Mouse (Mus musculus): ENCODE data around the gene Atp5h. TPM values are rescaled to one million over a fixed set of nuclear protein-coding genes. Genes with fewer than 3 reads are reported as not detected.

Gene Atp5h
- polyA plus RNA-seq, 1 experiment from 2014 or later: 895 TPM

GRCm38 (mm10) chr11:115435596-115436337 lies 16.0 kb upstream of the Atp5h start:
- 6% methylated on average over 31 of the region's 31 CpGs for WGBS
- peak overlapping the region; percentile 64 for H3K4me2 ChIP-seq (replicated peaks)
- H3K9ac ChIP-seq: peak overlapping the region; percentile 46
- peak; percentile 25; the same call in 1 of the 2 replicates for ATAC-seq (ENCODE audit: low FRiP score, low read depth)
- peak overlapping the region; percentile 21 for H3K4me3 ChIP-seq
- H3K36me3 ChIP-seq: peaks cover 21% of the 10 kb centered on the region
- peaks cover 5% of the 10 kb centered on the region; the same call in 1 of the 2 replicates for H3K9me3 ChIP-seq
- H3K4me1 ChIP-seq: peaks cover 13% of the 10 kb centered on the region
- no peaks in the 10 kb centered on the region for H3K27me3 ChIP-seq (replicated peaks)
- no peak overlapping the region for H3K27ac ChIP-seq

DNA sequence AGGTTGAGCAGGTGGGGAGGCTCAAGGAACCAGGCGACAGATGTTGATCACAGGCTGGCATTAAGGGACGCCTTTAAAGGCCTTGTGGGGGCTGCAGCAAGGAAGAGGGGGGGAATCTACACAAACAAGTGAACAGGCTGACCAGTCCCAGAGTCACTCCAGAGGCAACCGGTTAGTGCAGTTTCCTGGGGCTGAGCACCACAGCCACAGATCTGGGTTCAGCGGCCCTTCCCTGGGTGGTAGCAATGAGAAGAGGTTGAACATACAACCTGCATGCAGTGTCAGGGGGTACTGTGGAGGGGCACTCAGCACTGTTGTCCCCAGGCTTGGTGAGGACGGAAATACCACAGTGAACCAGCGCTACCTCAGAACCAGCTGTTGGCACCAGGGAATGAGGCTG lies 13.6 kb upstream of the Atp5h start:
- ATAC-seq (ENCODE audit: low FRiP score, low read depth): no peak
- Histone ChIP-seq H3K9ac (no peak overlapping the region), H3K4me1 (peaks cover 13% of the 10 kb centered on the region), H3K4me3 (no peak overlapping the region), H3K4me2 (replicated peaks) (no peak overlapping the region), H3K27ac (no peak overlapping the region), H3K27me3 (replicated peaks) (no peaks in the 10 kb centered on the region), H3K9me3 (no peaks in the 10 kb centered on the region), H3K36me3 (peaks cover 43% of the 10 kb centered on the region)
- WGBS: 85% methylated on average over 6 of the region's 6 CpGs

- H3K27ac ChIP-seq: no peak overlapping the region
- H3K27me3 ChIP-seq (replicated peaks): no peaks in the 10 kb centered on the region
- H3K36me3 ChIP-seq: peaks cover 44% of the 10 kb centered on the region
- no peak overlapping the region for H3K9ac ChIP-seq
- WGBS: 82% methylated on average over 4 of the region's 4 CpGs
- no peak for ATAC-seq (ENCODE audit: low FRiP score, low read depth)
- H3K4me1 ChIP-seq: peaks cover 13% of the 10 kb centered on the region
- no peak overlapping the region for H3K4me3 ChIP-seq
- H3K4me2 ChIP-seq (replicated peaks): no peak overlapping the region
- no peaks in the 10 kb centered on the region for H3K9me3 ChIP-seq
Observed at GRCm38 (mm10) chr11:115432814-115433213, 13.1 kb upstream of the Atp5h start.

DNA sequence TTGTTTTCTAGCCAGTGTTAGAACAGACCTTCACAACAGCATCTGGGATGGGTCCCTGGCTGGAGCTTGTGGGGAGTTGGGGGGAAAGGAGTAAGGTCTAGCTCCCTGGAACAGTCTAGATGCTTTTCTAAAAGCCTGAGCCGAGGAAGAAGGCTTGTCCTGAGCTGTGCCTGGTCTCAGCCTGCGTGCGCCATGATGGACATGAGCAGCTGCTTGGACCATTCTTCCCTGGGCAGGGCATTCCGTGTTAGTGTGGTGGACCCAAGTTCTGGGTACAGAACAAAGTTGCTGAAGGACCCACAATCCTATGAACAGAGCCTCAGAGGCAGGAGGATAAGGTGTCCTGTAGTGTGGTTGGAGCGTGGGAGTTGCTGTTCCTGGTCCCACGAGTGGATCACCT lies 10.8 kb upstream of the Atp5h start:
- H3K4me1 ChIP-seq: peaks cover 3% of the 10 kb centered on the region
- peaks cover 55% of the 10 kb centered on the region for H3K36me3 ChIP-seq
- H3K9me3 ChIP-seq: no peaks in the 10 kb centered on the region

DNA sequence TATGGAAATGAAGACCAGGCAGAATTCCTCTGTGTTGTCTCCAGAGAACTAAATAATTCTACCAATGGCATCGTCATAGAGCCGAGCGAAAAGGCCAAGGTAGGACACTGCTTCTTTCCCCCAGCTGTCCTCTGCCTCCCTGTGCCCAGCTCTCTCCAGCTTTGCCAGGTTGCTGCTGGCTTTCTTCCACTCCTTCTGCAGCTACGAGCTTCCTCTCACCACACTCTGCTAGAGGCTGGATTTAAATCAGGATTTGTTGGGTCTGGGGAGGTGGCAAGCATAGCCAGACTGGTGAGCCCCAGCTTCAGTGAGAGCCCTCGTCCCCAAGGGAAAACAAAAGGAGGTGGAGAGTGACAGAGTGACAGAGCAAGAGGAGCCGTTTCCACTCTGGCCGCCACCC lies 9.5 kb upstream of the Atp5h start:
- H3K36me3 ChIP-seq: peaks cover 66% of the 10 kb centered on the region

More for the DNA sequence above, 10.8 kb upstream of the Atp5h start:
- H3K4me3 ChIP-seq: no peak overlapping the region
- ATAC-seq (ENCODE audit: low FRiP score, low read depth): no peak
- no peak overlapping the region for H3K4me2 ChIP-seq (replicated peaks)
- H3K27me3 ChIP-seq (replicated peaks): no peaks in the 10 kb centered on the region
- no peak overlapping the region for H3K9ac ChIP-seq
- 94% methylated on average over 6 of the region's 6 CpGs for WGBS
- no peak overlapping the region for H3K27ac ChIP-seq

DNA sequence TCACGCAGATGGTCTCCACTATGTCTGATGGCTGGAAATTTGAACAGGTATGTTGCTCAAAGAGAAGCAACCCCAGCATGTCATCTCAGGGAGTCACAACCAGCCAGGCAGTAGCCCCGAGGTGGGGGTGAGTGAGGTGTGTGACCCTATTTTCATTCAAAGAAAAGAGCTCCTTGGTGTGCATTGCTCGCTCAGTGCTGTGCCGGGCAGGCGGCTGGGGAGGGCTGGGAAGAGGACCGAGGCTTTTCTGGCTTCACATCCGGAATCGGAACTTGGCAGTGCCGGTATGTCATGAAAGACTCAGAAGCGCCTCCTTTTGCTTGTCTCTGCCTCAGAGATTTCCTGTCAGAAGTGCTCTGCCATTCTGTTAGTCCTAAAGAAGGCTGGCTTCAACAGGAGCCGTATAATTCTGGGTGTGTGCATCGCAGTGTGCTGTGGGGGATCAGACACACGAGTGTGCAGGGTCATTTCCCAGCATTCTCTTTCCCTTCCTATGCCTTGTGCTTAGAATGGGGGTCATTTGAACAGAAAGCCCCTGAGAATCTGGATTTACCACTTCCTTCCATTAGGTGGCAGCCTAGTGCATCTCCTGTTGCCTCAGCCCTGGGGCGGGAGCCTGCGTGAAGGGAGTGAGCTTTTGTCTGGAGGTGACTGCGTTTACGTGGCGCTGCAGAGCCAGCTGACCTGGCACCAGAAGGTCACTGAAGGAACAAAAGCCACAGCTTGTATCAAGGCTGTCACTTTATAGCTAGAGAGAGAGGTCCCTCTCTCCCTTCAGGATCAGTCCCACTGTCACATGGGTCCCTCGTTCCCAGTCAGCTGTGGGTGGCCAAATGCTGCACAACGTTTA lies 7.9 kb upstream of the Atp5h start:
- peak; percentile 56; the same call in 1 of the 2 replicates for ATAC-seq (ENCODE audit: low FRiP score, low read depth)
- no peaks in the 10 kb centered on the region for H3K9me3 ChIP-seq
- WGBS: 35% methylated on average over 20 of the region's 20 CpGs
- H3K36me3 ChIP-seq: peaks cover 66% of the 10 kb centered on the region
- H3K4me2 ChIP-seq (replicated peaks): peak overlapping the region; percentile 32
- no peak overlapping the region for H3K4me3 ChIP-seq
- H3K27me3 ChIP-seq (replicated peaks): no peaks in the 10 kb centered on the region
- no peak overlapping the region for H3K9ac ChIP-seq
- no peaks in the 10 kb centered on the region; the same call in 1 of the 2 replicates for H3K4me1 ChIP-seq
- H3K27ac ChIP-seq: no peak overlapping the region; the same call in 1 of the 2 replicates

More for the DNA sequence above, 9.5 kb upstream of the Atp5h start:
- H3K27me3 ChIP-seq (replicated peaks): no peaks in the 10 kb centered on the region
- 92% methylated on average over 7 of the region's 7 CpGs for WGBS
- no peak overlapping the region for H3K27ac ChIP-seq
- no peak overlapping the region for H3K4me3 ChIP-seq
- H3K9me3 ChIP-seq: no peaks in the 10 kb centered on the region
- no peak for ATAC-seq (ENCODE audit: low FRiP score, low read depth)
- H3K4me1 ChIP-seq: no peaks in the 10 kb centered on the region; the same call in 1 of the 2 replicates
- no peak overlapping the region for H3K9ac ChIP-seq
- no peak overlapping the region for H3K4me2 ChIP-seq (replicated peaks)

GRCm38 (mm10) chr11:115425671-115426070 lies 5.9 kb upstream of the Atp5h start:
- peaks cover 54% of the 10 kb centered on the region for H3K36me3 ChIP-seq
- H3K4me3 ChIP-seq: no peak overlapping the region
- WGBS: 83% methylated on average over 6 of the region's 6 CpGs
- H3K4me1 ChIP-seq: peaks cover 10% of the 10 kb centered on the region
- H3K27ac ChIP-seq: no peak overlapping the region
- H3K9me3 ChIP-seq: no peaks in the 10 kb centered on the region
- no peak overlapping the region for H3K9ac ChIP-seq
- no peak overlapping the region for H3K4me2 ChIP-seq (replicated peaks)
- H3K27me3 ChIP-seq (replicated peaks): no peaks in the 10 kb centered on the region
- no peak for ATAC-seq (ENCODE audit: low FRiP score, low read depth)

- Histone ChIP-seq H3K27me3 (replicated peaks) (no peaks in the 10 kb centered on the region), H3K4me1 (peaks cover 13% of the 10 kb centered on the region), H3K9ac (no peak overlapping the region), H3K9me3 (no peaks in the 10 kb centered on the region), H3K36me3 (peaks cover 44% of the 10 kb centered on the region), H3K4me3 (no peak overlapping the region), H3K4me2 (replicated peaks) (no peak overlapping the region), H3K27ac (no peak overlapping the region)
- no peak for ATAC-seq (ENCODE audit: low FRiP score, low read depth)
- 81% methylated on average over 7 of the region's 7 CpGs for whole genome bisulfite sequencing
Observed at GRCm38 (mm10) chr11:115424666-115425065, 4.9 kb upstream of the Atp5h start.

DNA sequence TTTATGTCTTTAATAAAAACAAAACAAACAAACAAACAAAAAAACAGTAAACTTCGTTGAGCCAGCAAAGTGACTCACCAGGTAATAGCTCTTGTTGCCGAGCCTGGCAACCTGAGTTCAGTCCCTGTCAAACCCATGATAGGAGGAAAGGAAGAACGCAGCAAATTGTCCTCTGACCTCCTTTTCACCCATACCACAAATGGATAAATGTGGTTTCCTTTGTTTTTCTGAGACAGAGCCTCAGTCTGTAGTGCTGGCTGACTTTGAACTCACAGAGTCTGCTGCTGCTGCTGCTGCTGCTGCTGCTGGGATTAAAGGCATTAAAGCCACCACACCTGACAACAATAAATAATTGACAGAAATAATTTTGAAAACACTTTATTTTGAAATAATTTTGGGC lies 3.3 kb upstream of the Atp5h start:
- 76% methylated on average over 3 of the region's 3 CpGs for WGBS
- Histone ChIP-seq H3K4me3 (no peak overlapping the region), H3K27ac (no peak overlapping the region), H3K36me3 (peaks cover 32% of the 10 kb centered on the region), H3K4me1 (peaks cover 23% of the 10 kb centered on the region), H3K4me2 (replicated peaks) (no peak overlapping the region), H3K9me3 (no peaks in the 10 kb centered on the region), H3K27me3 (replicated peaks) (no peaks in the 10 kb centered on the region), H3K9ac (no peak overlapping the region)
- no peak for ATAC-seq (ENCODE audit: low FRiP score, low read depth)

- Histone ChIP-seq H3K36me3 (peaks cover 39% of the 10 kb centered on the region), H3K27me3 (replicated peaks) (no peaks in the 10 kb centered on the region), H3K4me3 (no peak overlapping the region), H3K9me3 (no peaks in the 10 kb centered on the region), H3K9ac (no peak overlapping the region), H3K4me2 (replicated peaks) (0 out of 2 replicates have a peak overlapping the region, but pooled peaks have one; percentile 16), H3K27ac (no peak overlapping the region), H3K4me1 (peaks cover 23% of the 10 kb centered on the region)
- no peak for ATAC-seq (ENCODE audit: low FRiP score, low read depth)
- WGBS: 93% methylated on average over 16 of the region's 16 CpGs
Observed at GRCm38 (mm10) chr11:115421972-115422371, 2.2 kb upstream of the Atp5h start.

DNA sequence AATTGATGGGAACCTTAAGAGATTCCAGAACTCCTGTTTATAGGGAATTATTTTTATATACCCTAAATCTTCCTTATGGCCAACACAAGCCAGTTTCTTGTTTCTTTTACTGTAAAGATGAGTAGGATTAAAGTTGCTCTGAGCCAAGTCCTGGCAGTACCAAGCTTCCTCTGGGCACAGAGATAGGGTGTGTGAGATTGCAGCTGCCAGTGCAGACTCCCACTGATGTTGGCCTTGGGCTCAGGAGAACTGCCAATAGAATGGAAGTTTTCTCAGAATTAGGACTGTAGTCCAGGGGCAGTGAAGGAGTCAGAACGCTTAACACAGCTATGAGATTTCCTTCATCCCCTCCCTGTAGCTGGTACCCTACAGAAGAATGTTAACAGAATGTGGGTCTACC lies 1.6 kb upstream of the Atp5h start:
- Histone ChIP-seq H3K4me1 (peaks cover 23% of the 10 kb centered on the region), H3K9ac (peak overlapping the region; percentile 98; the same call in 1 of the 2 replicates), H3K27ac (no peak overlapping the region), H3K4me3 (no peak overlapping the region; the same call in 1 of the 2 replicates), H3K4me2 (replicated peaks) (peak overlapping the region; percentile 98), H3K9me3 (no peaks in the 10 kb centered on the region), H3K27me3 (replicated peaks) (no peaks in the 10 kb centered on the region), H3K36me3 (peaks cover 41% of the 10 kb centered on the region)
- WGBS: 76% methylated on average over 1 of the region's 1 CpGs
- no peak for ATAC-seq (ENCODE audit: low FRiP score, low read depth)
